In the genomic region with DNA sequence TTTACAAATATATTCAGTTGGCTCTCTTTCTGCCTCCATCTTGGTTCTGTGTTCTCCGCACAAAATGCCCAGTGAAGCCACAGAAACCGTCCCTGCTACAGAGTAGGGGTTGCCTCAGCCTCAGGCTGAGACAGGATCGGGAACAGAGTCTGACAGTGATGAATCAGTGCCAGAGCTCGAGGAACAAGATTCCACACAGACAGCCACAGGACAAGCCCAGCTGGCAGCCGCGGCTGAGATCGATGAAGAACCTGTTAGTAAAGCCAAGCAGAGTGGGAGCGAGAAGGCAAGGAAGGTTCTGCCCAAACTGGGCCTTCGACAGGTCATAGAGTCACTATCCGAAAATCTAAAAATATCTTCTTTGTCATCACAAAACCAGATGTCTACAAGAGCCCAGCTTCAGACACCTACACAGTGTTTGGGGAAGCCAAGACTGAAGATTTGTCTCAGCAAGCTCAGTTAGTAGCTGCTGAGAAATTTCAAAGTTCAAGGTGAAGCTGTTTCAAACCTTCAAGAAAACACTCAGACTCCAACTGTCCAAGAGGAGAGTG, we compare ENCODE assay signal across 28 mouse cellular contexts. TPM values are rescaled to one million over a fixed set of nuclear protein-coding genes. Genes with fewer than 3 reads are reported as not detected.
DNase-seq lines count a peak whose midpoint lies in the region; ATAC-seq and TF ChIP-seq lines count a peak whose summit lies in the region.
"Had no signal": no experiment of that assay in that cellular context is flagged by ENCODE, and none has a peak within 500 bp of the region (broad histone marks: within the 10 kb centered on the region; RNA-seq: fewer than 3 reads in every experiment).

No protein-coding gene starts in this region.

- H3K27me3 ChIP-seq in kidney, adult 2 months (replicated peaks; ENCODE audit: control insufficient read depth, insufficient read depth, low read length): no peaks in the 10 kb centered on the region
- H3K27me3 ChIP-seq in kidney, embryonic 15.5 days: no peaks in the 10 kb centered on the region
- no peaks in the 10 kb centered on the region for H3K27me3 ChIP-seq in liver, adult 2 months (ENCODE audit: control insufficient read depth, insufficient read depth, low read length)
- no peaks in the 10 kb centered on the region for H3K27me3 ChIP-seq in liver, postnatal 0 days (ENCODE audit: insufficient read depth, low read length)
- H3K27me3 ChIP-seq in forebrain, embryonic 11.5 days (ENCODE audit: control insufficient read depth, insufficient read depth, low read length): no peaks in the 10 kb centered on the region
- H3K27me3 ChIP-seq: embryonic facial prominence, embryonic 12.5 days; forebrain, embryonic 12.5 days had no signal

- no peak for DNase-seq in frontal cortex, adult 2 months (ENCODE audit: extremely low spot score in 1 of 2, low spot score in 1 of 2)
- DNase-seq in kidney, adult 2 months: peak; percentile 45
- peak; percentile 53 for DNase-seq in liver, adult 2 months (ENCODE audit: extremely low read depth, low read depth, low spot score)
- no peak for DNase-seq in liver, postnatal 0 days
- DNase-seq in brain, adult 2 months (ENCODE audit: low read depth, low spot score): peak; percentile 12
- no peak for DNase-seq in forebrain, embryonic 11.5 days (ENCODE audit: low spot score)
- DNase-seq: adrenal gland, adult 8-10 months; adrenal gland, postnatal 14 days; cerebellum, adult 11-12 months; cerebellum, adult 2 months; cerebellum, adult 9-10 months; cerebellum, postnatal 10 days; cerebellum, postnatal 25 days had no signal

- no peak overlapping the region for H3K4me3 ChIP-seq in kidney, adult 2 months (ENCODE audit: insufficient read depth, low read depth, low read length)
- H3K4me3 ChIP-seq in kidney, embryonic 15.5 days (replicated peaks): no peak overlapping the region
- H3K4me3 ChIP-seq in liver, adult 2 months (ENCODE audit: insufficient read depth, low read depth, low read length): no peak overlapping the region
- no peak overlapping the region for H3K4me3 ChIP-seq in liver, postnatal 0 days (ENCODE audit: low read depth, low read length)
- H3K4me3 ChIP-seq in forebrain, embryonic 11.5 days (ENCODE audit: low read depth, low read length): no peak overlapping the region
- H3K4me3 ChIP-seq: embryonic facial prominence, embryonic 10.5 days; embryonic facial prominence, embryonic 12.5 days; forebrain, embryonic 12.5 days had no signal

- H3K9me3 ChIP-seq in kidney, embryonic 15.5 days (replicated peaks): no peaks in the 10 kb centered on the region
- no peaks in the 10 kb centered on the region for H3K9me3 ChIP-seq in liver, postnatal 0 days (ENCODE audit: low read length)
- H3K9me3 ChIP-seq in forebrain, embryonic 11.5 days (ENCODE audit: control insufficient read depth, low read length): no peaks in the 10 kb centered on the region
- H3K9me3 ChIP-seq: embryonic facial prominence, embryonic 10.5 days; embryonic facial prominence, embryonic 12.5 days; forebrain, embryonic 12.5 days; G1E had no signal

- peak; percentile 57; the same call in 1 of the 2 replicates for ATAC-seq in frontal cortex, adult (ENCODE audit: low TSS enrichment)
- ATAC-seq in kidney, embryonic 15.5 days (replicated peaks; ENCODE audit: low FRiP score): no peak
- ATAC-seq in liver, postnatal 0 days: no peak
- no peak for ATAC-seq in forebrain, embryonic 11.5 days (replicated peaks; ENCODE audit: low FRiP score)
- ATAC-seq: activated CD4-positive, CD25-positive, alpha-beta regulatory T cell, adult 4 months; forebrain, embryonic 14.5 days; forebrain, embryonic 16.5 days; Patski had no signal

- no peak for TF ChIP-seq CTCF in kidney, adult 2 months (conservative IDR thresholded peaks at IDR 0.05; ENCODE audit: insufficient read depth, insufficient read length, low read depth, low read length)
- no peak for TF ChIP-seq CTCF in liver, adult 2 months (IDR thresholded peaks at IDR 0.05; ENCODE audit: low read depth, low read length)
- TF ChIP-seq CTCF in liver, postnatal 0 days (IDR thresholded peaks at IDR 0.05; ENCODE audit: low read depth): no peak

- 73% methylated on average over 10 of the region's 10 CpGs for WGBS in kidney, adult 2 months
- 81% methylated on average over 10 of the region's 10 CpGs for WGBS in kidney, embryonic 15.5 days
- WGBS in liver, adult 2 months: 78% methylated on average over 10 of the region's 10 CpGs
- 64% methylated on average over 10 of the region's 10 CpGs for WGBS in liver, postnatal 0 days (ENCODE audit: insufficient replicate concordance)
- WGBS in forebrain, embryonic 11.5 days: 90% methylated on average over 10 of the region's 10 CpGs

- H3K36me3 ChIP-seq in kidney, adult 2 months (ENCODE audit: control insufficient read depth, insufficient read depth, low read length): no peaks in the 10 kb centered on the region; the same call in 1 of the 2 replicates
- H3K36me3 ChIP-seq in kidney, embryonic 15.5 days: no peaks in the 10 kb centered on the region
- H3K36me3 ChIP-seq in liver, adult 2 months (ENCODE audit: control insufficient read depth, insufficient read depth, low read length): no peaks in the 10 kb centered on the region
- no peaks in the 10 kb centered on the region for H3K36me3 ChIP-seq in liver, postnatal 0 days (replicated peaks; ENCODE audit: insufficient read depth, low read length)
- H3K36me3 ChIP-seq in forebrain, embryonic 11.5 days (ENCODE audit: control insufficient read depth, insufficient read depth, low read length): no peaks in the 10 kb centered on the region
- H3K36me3 ChIP-seq: embryonic facial prominence, embryonic 10.5 days; embryonic facial prominence, embryonic 12.5 days; forebrain, embryonic 12.5 days; G1E had no signal

- no peak for TF ChIP-seq EP300 in liver, postnatal 0 days (IDR thresholded peaks at IDR 0.05; ENCODE audit: low read depth)

- H3K4me1 ChIP-seq in kidney, adult 2 months (ENCODE audit: control insufficient read depth, insufficient read depth, low read length): 0 out of 2 replicates have a peak, but pooled peaks cover 2% of the 10 kb centered on the region
- no peaks in the 10 kb centered on the region for H3K4me1 ChIP-seq in kidney, embryonic 15.5 days
- no peaks in the 10 kb centered on the region; the same call in 1 of the 2 replicates for H3K4me1 ChIP-seq in liver, adult 2 months (ENCODE audit: control insufficient read depth, insufficient read depth, low read length)
- H3K4me1 ChIP-seq in liver, postnatal 0 days (ENCODE audit: insufficient read depth): no peaks in the 10 kb centered on the region
- no peaks in the 10 kb centered on the region for H3K4me1 ChIP-seq in forebrain, embryonic 11.5 days (replicated peaks; ENCODE audit: control insufficient read depth, insufficient read depth, low read length)
- H3K4me1 ChIP-seq: embryonic facial prominence, embryonic 10.5 days; embryonic facial prominence, embryonic 12.5 days; forebrain, embryonic 12.5 days had no signal

- peak overlapping the region; percentile 31; the same call in 1 of the 2 replicates for H3K27ac ChIP-seq in kidney, adult 2 months (ENCODE audit: insufficient read depth, low read depth, low read length)
- no peak overlapping the region for H3K27ac ChIP-seq in kidney, embryonic 15.5 days
- H3K27ac ChIP-seq in liver, adult 2 months (replicated peaks; ENCODE audit: insufficient read depth, low read depth, low read length): no peak overlapping the region
- no peak overlapping the region for H3K27ac ChIP-seq in liver, postnatal 0 days (ENCODE audit: low read depth)
- H3K27ac ChIP-seq in forebrain, embryonic 11.5 days (ENCODE audit: low read depth, low read length): no peak overlapping the region
- H3K27ac ChIP-seq: embryonic facial prominence, embryonic 10.5 days; embryonic facial prominence, embryonic 12.5 days; forebrain, embryonic 12.5 days had no signal

- H3K9ac ChIP-seq in kidney, embryonic 15.5 days: no peak overlapping the region
- no peak overlapping the region for H3K9ac ChIP-seq in liver, adult 2 months (ENCODE audit: low read depth, low read length)
- no peak overlapping the region for H3K9ac ChIP-seq in liver, postnatal 0 days (replicated peaks)
- H3K9ac ChIP-seq in forebrain, embryonic 11.5 days (ENCODE audit: low read length): no peak overlapping the region
- H3K9ac ChIP-seq: embryonic facial prominence, embryonic 12.5 days; forebrain, embryonic 12.5 days had no signal

- no peaks in the 10 kb centered on the region for H3K79me2 ChIP-seq in liver, adult 2 months (ENCODE audit: control insufficient read depth, insufficient read depth, low read length)

- H3K4me2 ChIP-seq in kidney, embryonic 15.5 days: no peak overlapping the region
- no peak overlapping the region for H3K4me2 ChIP-seq in liver, postnatal 0 days (ENCODE audit: low read depth, low read length)
- H3K4me2 ChIP-seq in forebrain, embryonic 11.5 days (ENCODE audit: low read depth, low read length, severe bottlenecking): no peak overlapping the region
- H3K4me2 ChIP-seq: embryonic facial prominence, embryonic 12.5 days; forebrain, embryonic 12.5 days had no signal

- TF ChIP-seq POLR2A in kidney, adult 2 months (IDR thresholded peaks at IDR 0.05; ENCODE audit: low read depth, low read length): no peak
- TF ChIP-seq POLR2A in liver, adult 2 months (IDR thresholded peaks at IDR 0.05; ENCODE audit: extremely low read depth, insufficient read depth, low read length): no peak

RNA-seq across cellular contexts. Expression of a gene that starts 15.1 kb away (rescaled TPM):
- polyA plus RNA-seq in frontal cortex, adult 2 months (2012; rRNA removed): not detected in 2 replicates
- polyA plus RNA-seq in kidney, adult 2 months (2012; rRNA removed): not detected in 2 replicates
- polyA plus RNA-seq in kidney, embryonic 15.5 days (2015; fragmentation: Nextera tagmentation; extraction: Ambion mirVana): not detected in 2 replicates
- not detected in 2 replicates for total RNA-seq in liver, adult 2 months (2014; rRNA removed)
- polyA plus RNA-seq in liver, adult 2 months (2012; rRNA removed): not detected in 2 replicates
- not detected in 2 replicates for polyA plus RNA-seq in liver, postnatal 0 days (2015; fragmentation: Nextera tagmentation; extraction: Ambion mirVana)
- polyA plus RNA-seq in forebrain, embryonic 11.5 days (2014; fragmentation: Nextera tagmentation; extraction: Ambion mirVana): not detected in 2 replicates
- total RNA-seq: adrenal gland, adult 18-20 months; adrenal gland, adult 8-10 months; adrenal gland, postnatal 14 days; adrenal gland, postnatal 4 days; G1E had no signal
- polyA plus RNA-seq: activated CD4-positive, CD25-positive, alpha-beta regulatory T cell, adult 4 months; C2C12; cerebellum, adult 2 months; cortical plate, adult 2 months; embryonic facial prominence, embryonic 10.5 days; embryonic facial prominence, embryonic 12.5 days; embryonic facial prominence, embryonic 14.5 days; forebrain, embryonic 12.5 days; forebrain, embryonic 14.5 days; forebrain, embryonic 16.5 days; G1E; Patski had no signal

RNA-seq across cellular contexts. Expression of a gene that starts 22.8 kb away (rescaled TPM):
- 3.8 and 5.0 TPM in 2 replicates for polyA plus RNA-seq in frontal cortex, adult 2 months (2012; rRNA removed)
- 18.2 and 22.0 TPM in 2 replicates for polyA plus RNA-seq in kidney, adult 2 months (2012; rRNA removed)
- 1.1 and 1.2 TPM in 2 replicates for polyA plus RNA-seq in kidney, embryonic 15.5 days (2015; fragmentation: Nextera tagmentation; extraction: Ambion mirVana)
- total RNA-seq in liver, adult 2 months (2014; rRNA removed): not detected in 2 replicates
- 0.11 TPM in 1 of 2 replicates, not detected in the other for polyA plus RNA-seq in liver, adult 2 months (2012; rRNA removed)
- polyA plus RNA-seq in liver, postnatal 0 days (2015; fragmentation: Nextera tagmentation; extraction: Ambion mirVana): not detected in 2 replicates
- 0.40 and 0.48 TPM in 2 replicates for polyA plus RNA-seq in forebrain, embryonic 11.5 days (2014; fragmentation: Nextera tagmentation; extraction: Ambion mirVana)
- total RNA-seq: adrenal gland, postnatal 14 days had no signal
- polyA plus RNA-seq: activated CD4-positive, CD25-positive, alpha-beta regulatory T cell, adult 4 months; C2C12; G1E had no signal

RNA-seq across cellular contexts. Expression of a gene that starts 26.9 kb away (rescaled TPM):
- not detected in 2 replicates for polyA plus RNA-seq in frontal cortex, adult 2 months (2012; rRNA removed)
- not detected in 2 replicates for polyA plus RNA-seq in kidney, adult 2 months (2012; rRNA removed)
- not detected in 2 replicates for polyA plus RNA-seq in kidney, embryonic 15.5 days (2015; fragmentation: Nextera tagmentation; extraction: Ambion mirVana)
- not detected in 2 replicates for total RNA-seq in liver, adult 2 months (2014; rRNA removed)
- polyA plus RNA-seq in liver, adult 2 months (2012; rRNA removed): not detected in 2 replicates
- polyA plus RNA-seq in liver, postnatal 0 days (2015; fragmentation: Nextera tagmentation; extraction: Ambion mirVana): not detected in 2 replicates
- polyA plus RNA-seq in forebrain, embryonic 11.5 days (2014; fragmentation: Nextera tagmentation; extraction: Ambion mirVana): not detected in 2 replicates
- total RNA-seq: adrenal gland, adult 18-20 months; adrenal gland, adult 8-10 months; adrenal gland, postnatal 14 days; adrenal gland, postnatal 4 days; G1E had no signal
- polyA plus RNA-seq: activated CD4-positive, CD25-positive, alpha-beta regulatory T cell, adult 4 months; C2C12; cerebellum, adult 2 months; cortical plate, adult 2 months; embryonic facial prominence, embryonic 10.5 days; embryonic facial prominence, embryonic 12.5 days; forebrain, embryonic 12.5 days; forebrain, embryonic 14.5 days; forebrain, embryonic 16.5 days; G1E; Patski had no signal

RNA-seq across cellular contexts. Expression of a gene that starts 29.3 kb away (rescaled TPM):
- polyA plus RNA-seq in frontal cortex, adult 2 months (2012; rRNA removed): 0.14 TPM in 1 of 2 replicates, not detected in the other
- not detected in 2 replicates for polyA plus RNA-seq in kidney, adult 2 months (2012; rRNA removed)
- not detected in 2 replicates for polyA plus RNA-seq in kidney, embryonic 15.5 days (2015; fragmentation: Nextera tagmentation; extraction: Ambion mirVana)
- not detected in 2 replicates for total RNA-seq in liver, adult 2 months (2014; rRNA removed)
- not detected in 2 replicates for polyA plus RNA-seq in liver, adult 2 months (2012; rRNA removed)
- not detected in 2 replicates for polyA plus RNA-seq in liver, postnatal 0 days (2015; fragmentation: Nextera tagmentation; extraction: Ambion mirVana)
- not detected in 2 replicates for polyA plus RNA-seq in forebrain, embryonic 11.5 days (2014; fragmentation: Nextera tagmentation; extraction: Ambion mirVana)
- total RNA-seq: adrenal gland, adult 18-20 months; adrenal gland, adult 8-10 months; adrenal gland, postnatal 14 days; adrenal gland, postnatal 4 days had no signal
- polyA plus RNA-seq: activated CD4-positive, CD25-positive, alpha-beta regulatory T cell, adult 4 months; C2C12; cerebellum, adult 2 months; cortical plate, adult 2 months; embryonic facial prominence, embryonic 10.5 days; embryonic facial prominence, embryonic 12.5 days; embryonic facial prominence, embryonic 14.5 days; forebrain, embryonic 12.5 days; forebrain, embryonic 14.5 days; forebrain, embryonic 16.5 days; G1E; Patski had no signal

RNA-seq across cellular contexts. Expression of a gene that starts 43.8 kb away (rescaled TPM):
- polyA plus RNA-seq in frontal cortex, adult 2 months (2012; rRNA removed): not detected in 2 replicates
- polyA plus RNA-seq in kidney, adult 2 months (2012; rRNA removed): not detected in 2 replicates
- not detected in 2 replicates for polyA plus RNA-seq in kidney, embryonic 15.5 days (2015; fragmentation: Nextera tagmentation; extraction: Ambion mirVana)
- not detected in 2 replicates for total RNA-seq in liver, adult 2 months (2014; rRNA removed)
- polyA plus RNA-seq in liver, adult 2 months (2012; rRNA removed): not detected in 2 replicates
- not detected in 2 replicates for polyA plus RNA-seq in liver, postnatal 0 days (2015; fragmentation: Nextera tagmentation; extraction: Ambion mirVana)
- not detected in 2 replicates for polyA plus RNA-seq in forebrain, embryonic 11.5 days (2014; fragmentation: Nextera tagmentation; extraction: Ambion mirVana)
- total RNA-seq: adrenal gland, adult 18-20 months; adrenal gland, adult 8-10 months; adrenal gland, postnatal 14 days; adrenal gland, postnatal 4 days; G1E had no signal
- polyA plus RNA-seq: activated CD4-positive, CD25-positive, alpha-beta regulatory T cell, adult 4 months; C2C12; cerebellum, adult 2 months; cortical plate, adult 2 months; embryonic facial prominence, embryonic 10.5 days; embryonic facial prominence, embryonic 12.5 days; embryonic facial prominence, embryonic 14.5 days; forebrain, embryonic 12.5 days; forebrain, embryonic 14.5 days; forebrain, embryonic 16.5 days; G1E; Patski had no signal

Comparison
In these comparisons a context has a peak if more than half of its experiments do, and no peak if none do; other contexts are left out.
1. DNase-seq: peak in kidney, adult 2 months (single experiment), liver, adult 2 months (single experiment) and brain, adult 2 months (single experiment); none in frontal cortex, adult 2 months (0 of 2), liver, postnatal 0 days (single experiment) and forebrain, embryonic 11.5 days (single experiment).